Mouse (Mus musculus): ENCODE measurements around the gene Lrrc37a.
"Not testable (repeated sequence)": the region's sequence is repeated elsewhere in the genome, so short reads cannot be mapped to it uniquely, and the experiment has no call there.

Lrrc37a gene

GRCm38 (mm10) chr11:103504497-103504896, at the start of gene Lrrc37a:
Gene Lrrc37a, minus strand, starts transcription at chr11:103504597.
- DNase-seq (ENCODE audit: low spot score): peak; percentile 1

DNA sequence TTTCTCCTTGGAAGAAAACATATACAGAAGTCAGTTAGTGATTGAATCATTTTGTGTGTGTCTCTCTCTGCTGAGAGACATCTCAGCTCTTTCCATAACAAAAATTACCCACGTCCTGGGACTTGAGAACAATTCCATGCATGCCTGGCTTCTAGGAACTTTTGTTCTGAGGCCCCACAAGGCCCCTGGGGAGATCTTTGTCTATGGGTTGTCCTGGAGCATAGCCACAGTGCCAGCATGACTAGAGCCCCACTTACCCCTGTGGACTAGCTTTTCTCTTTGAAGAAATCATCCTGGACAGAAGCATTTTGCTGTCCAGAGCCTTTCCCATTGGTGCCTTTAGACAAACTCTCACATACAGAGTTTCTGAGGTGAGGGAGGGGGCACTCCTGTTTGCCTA, 30.6 kb upstream of the Lrrc37a start:
- DNase-seq (ENCODE audit: low spot score): peak; percentile 1

DNA sequence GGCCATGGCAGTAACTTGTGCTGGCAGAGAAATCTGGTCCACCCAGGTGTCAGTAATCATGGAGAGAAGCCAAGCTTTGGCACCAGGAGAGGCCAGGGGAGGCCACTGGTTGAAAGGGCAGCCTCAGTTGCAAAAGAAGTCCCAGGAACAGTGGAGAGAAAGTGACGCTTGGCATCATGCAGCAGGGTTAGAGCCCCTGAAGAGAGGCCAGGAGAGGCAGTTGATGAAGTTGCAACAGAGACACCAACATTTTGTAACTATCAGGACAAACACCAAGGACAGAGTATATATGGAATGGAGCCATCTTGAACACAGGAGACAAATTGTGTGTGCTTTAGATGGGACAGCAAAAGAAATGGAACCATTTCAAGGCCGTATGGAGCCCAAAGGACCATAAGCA, 7.7 kb upstream of the Lrrc37a start:
- DNase-seq (ENCODE audit: low spot score): no peak

DNA sequence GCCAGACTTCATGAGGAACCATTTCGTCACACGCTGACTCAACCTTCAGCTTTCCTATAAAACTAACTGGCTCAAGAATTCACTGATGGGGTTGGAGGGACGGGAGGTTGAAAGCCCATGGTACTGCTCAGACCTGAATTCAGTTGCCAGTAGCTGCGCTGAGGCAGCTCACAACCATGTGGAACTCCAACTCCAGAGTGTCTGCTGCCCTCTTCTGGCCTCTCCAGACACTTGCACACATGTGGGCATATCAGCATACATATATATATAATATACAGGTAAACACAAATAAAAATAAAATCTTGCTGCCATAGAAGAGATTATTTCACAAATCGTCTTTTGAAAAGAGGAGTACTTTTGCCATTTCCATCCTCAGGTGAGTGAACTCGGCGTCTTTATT, 40.0 kb downstream of the Lrrc37a start:
- DNase-seq (ENCODE audit: low spot score): no peak

DNA sequence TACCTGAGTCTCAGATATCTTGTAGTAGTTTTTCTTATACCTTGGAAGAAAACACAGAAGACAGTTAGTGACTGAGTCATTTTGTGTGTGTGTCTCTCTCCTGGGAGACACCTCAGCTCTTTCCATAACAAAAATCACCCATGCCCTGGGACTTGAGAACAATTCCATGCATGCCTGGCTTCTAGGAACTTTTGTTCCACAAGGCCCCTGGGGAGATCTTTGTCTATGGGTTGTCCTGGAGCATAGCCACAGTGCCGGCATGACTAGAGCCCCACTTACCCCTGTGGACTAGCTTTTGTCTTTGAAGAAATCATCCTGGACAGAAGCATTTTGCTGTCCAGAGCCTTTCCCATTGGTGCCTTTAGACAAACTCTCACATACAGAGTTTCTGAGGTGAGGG, 53.3 kb downstream of the Lrrc37a start:
- not testable (repeated sequence) for DNase-seq (ENCODE audit: low spot score)

- not testable (repeated sequence) for DNase-seq (ENCODE audit: low spot score)
These were observed 54.7 kb downstream of the Lrrc37a start for GRCm38 (mm10) chr11:103449721-103450120.

DNA sequence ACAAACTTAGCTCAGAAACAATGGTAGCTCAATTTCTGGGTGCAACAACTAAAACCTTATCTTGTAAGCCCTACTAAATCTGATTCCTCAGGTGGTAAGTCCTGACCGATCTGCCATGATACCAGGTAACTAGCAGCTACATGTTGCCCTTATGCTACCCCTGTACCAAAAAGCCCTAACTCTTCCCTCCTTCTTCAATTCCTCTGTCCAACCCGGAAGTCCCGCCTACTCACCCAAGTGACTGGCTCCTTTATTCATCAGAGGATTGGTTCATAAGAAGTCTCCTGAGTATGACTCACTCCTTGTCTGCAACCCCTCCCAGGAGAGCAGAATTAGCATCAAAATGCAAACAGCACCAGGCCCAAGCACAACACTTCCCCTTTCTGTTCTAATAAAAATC, 60.7 kb downstream of the Lrrc37a start:
- DNase-seq (ENCODE audit: low spot score): no peak

DNA sequence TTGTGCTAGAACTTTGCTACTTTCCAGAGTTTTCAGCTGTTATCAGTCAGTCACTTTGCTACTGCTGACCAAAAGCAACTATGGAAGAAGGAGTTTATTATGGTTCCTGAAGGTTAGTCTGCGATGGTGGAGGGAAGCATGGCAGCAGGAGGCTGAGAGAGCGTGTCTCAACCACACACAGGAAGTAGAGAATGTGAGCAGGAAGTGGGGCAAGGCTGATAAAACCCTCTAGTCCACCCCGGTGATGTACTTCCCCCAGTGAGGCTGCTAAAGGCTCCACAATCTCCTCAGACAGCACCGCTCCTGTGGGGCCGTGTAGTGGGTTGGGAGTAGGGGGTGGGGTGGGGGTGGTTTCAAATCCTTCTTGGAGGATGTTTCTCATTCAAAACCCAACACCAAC, 68.1 kb downstream of the Lrrc37a start:
- no peak for DNase-seq (ENCODE audit: low spot score)

DNA sequence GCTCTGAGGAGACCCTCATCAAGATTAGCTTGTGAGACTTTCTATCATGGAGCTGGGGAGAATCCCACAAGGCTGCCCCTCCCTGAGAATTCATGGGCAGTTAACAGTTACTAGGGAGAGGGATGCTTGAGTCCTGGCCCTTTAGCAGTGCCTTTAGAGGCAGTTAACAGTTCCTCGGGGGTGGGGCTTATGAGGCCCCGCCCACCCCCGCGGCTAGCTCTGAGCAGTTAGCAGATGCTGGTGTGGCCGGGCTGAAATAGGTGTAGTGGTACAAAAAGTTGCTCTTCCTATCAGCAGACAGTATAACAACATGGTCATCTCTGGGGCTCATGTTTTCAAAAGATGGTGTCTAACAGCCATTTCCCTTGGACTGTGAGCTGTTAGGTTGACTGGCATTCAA, 79.4 kb downstream of the Lrrc37a start:
- DNase-seq (ENCODE audit: low spot score): no peak

- DNase-seq (ENCODE audit: low spot score): no peak
These were observed 84.7 kb downstream of the Lrrc37a start for GRCm38 (mm10) chr11:103419667-103420066.

DNA sequence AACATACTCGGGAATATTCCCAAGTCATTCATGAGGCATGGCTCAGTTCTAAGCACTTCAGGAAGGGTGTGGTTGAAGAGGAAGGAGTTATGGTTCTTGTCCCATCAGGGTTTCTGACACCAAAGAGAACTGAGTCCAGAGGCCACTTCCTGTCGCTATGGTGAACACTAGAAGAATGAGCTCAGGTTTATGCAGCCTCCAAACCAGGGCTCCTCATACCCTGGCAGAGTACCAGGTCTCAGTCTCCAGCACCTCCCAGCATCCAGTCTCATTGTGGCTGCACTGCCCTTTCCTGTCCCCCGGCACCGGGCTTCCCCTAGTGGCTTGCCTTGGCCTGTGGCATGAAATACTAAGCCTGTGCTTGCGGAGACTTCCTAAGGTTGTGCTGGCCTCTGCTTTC, 85.2 kb downstream of the Lrrc37a start:
- no peak for DNase-seq (ENCODE audit: low spot score)

GRCm38 (mm10) chr11:103413516-103413915, 90.9 kb downstream of the Lrrc37a start:
- no peak for DNase-seq (ENCODE audit: low spot score)

DNA sequence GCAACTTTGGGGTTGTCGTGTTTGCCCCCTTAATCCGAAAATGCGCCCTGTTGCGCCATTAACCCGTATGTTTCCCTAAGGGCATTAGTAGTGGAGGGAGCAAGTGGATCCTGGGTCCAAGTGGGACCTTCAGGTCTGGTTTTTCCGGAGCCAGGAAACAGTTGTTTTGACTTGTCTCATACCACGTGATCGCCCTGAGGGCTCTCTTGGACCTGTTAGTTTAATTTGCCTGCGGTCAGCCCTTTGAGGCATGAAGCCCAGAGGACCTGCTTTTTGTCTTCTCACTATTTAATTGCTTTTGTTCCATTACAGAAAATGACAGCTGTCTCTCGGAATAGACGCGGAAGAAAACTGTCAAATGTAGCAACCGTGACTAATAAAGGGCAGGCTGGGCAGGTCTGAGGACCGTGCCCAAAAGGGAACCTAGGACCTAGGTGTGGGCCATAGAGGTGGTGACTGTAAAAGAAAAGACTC, 91.4 kb downstream of the Lrrc37a start:
- no peak for DNase-seq (ENCODE audit: low spot score)

DNA sequence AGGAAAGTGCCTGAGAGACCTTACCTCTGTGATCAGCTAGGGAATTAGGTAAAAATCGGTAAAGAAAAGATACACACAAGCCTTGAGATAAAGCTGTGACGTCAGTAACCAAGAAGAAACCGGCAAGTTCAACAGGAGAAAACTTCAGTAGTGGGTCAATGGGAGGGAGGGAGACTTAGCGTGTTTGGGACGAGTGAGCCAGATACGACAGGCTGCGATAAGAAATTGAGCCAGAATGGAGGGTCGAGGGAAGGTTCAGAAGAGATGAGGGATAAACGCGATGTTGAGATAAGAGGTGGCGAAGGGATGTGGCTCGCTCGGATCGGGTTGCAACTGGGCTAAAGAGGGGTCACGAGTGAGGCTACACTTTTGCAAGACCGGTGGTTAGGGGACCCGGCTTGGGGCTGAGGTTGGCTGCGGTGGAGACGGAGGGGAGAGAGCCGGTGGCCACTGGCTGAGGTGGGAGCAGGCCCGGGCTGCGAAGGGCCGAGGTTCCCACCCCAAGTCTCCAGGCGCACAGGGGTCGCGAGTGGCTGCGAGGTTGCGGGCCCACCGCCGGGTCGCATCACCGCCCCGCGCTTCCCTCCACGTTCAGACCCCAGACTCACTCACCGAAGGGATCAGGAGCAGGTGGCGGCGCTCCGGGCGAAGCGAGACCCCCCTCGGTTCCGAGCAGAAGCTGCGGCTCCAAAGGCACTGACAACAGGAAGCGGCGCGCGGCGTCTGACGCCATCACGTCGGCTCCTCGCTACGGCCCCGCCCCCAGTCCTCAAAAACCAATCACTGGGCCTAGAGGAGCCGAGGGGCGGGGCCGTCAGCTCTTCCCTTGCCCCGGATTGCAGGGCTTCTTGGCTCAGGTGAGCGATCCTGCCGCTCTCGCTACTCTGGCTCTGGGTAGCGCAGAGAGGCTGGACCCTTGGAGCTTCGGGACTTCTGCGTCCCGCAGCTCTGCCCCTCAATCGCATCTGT, 92.1 kb downstream of the Lrrc37a start, which contains the start of gene Plekhm1:
TSS of gene Plekhm1 (minus strand) at position 707 of the 969 bp plus-strand sequence.
- peak; percentile 97 for DNase-seq (ENCODE audit: low spot score)

GRCm38 (mm10) chr11:103411301-103411700, 93.1 kb downstream of the Lrrc37a start:
- DNase-seq (ENCODE audit: low spot score): peak; percentile 63

- DNase-seq (ENCODE audit: low spot score): no peak
These were observed 95.5 kb downstream of the Lrrc37a start for GRCm38 (mm10) chr11:103408880-103409279.

GRCm38 (mm10) chr11:103407136-103407535, 97.3 kb downstream of the Lrrc37a start:
- not testable (repeated sequence) for DNase-seq (ENCODE audit: low spot score)

- peak; percentile 97 for DNase-seq (ENCODE audit: low spot score)
These were observed 97.8 kb downstream of the Lrrc37a start for GRCm38 (mm10) chr11:103406551-103406950.

- no peak for DNase-seq (ENCODE audit: low spot score)
These were observed 98.6 kb downstream of the Lrrc37a start for GRCm38 (mm10) chr11:103405814-103406213.

GRCm38 (mm10) chr11:103404618-103405017, 99.8 kb downstream of the Lrrc37a start:
- DNase-seq (ENCODE audit: low spot score): no peak

GRCm38 (mm10) chr11:103403776-103404175, 100.6 kb downstream of the Lrrc37a start:
- DNase-seq (ENCODE audit: low spot score): no peak

- peak; percentile 33 for DNase-seq (ENCODE audit: low spot score)
These were observed 101.7 kb downstream of the Lrrc37a start for GRCm38 (mm10) chr11:103402738-103403137.

DNA sequence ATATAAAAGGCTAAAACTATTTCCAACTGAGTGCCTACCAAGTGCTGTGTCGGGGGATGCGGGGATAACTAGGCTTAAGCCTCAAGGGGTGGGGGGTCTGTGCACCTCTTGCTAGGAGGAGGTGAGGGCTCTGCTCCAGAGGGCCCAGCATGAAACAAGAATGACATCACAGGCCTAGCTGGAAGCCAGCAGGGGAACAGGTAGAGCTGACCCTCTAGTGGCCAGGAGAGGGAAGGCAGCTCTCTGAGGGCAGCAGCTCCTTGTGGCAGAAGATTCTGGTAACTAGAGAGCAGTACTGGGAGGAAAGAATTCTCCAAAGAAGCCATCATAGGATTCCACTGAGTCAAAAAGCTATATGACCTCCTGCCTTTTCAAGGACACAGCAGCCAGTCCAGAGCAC, 102.2 kb downstream of the Lrrc37a start:
- DNase-seq (ENCODE audit: low spot score): no peak

Measured in adipocyte (in vitro differentiated cells).